Mouse (Mus musculus) spleen, embryonic (tissue): Measurements from ENCODE around the gene Gm765.

Experiments used
- CTCF ChIA-PET: fragments of 350-600 bp; sonication (Branson Sonifier 250); formaldehyde crosslinking; loops from one replicate; lab custom pipeline; 2022; lab: Charles Lee

The Gm765 gene

DNA sequence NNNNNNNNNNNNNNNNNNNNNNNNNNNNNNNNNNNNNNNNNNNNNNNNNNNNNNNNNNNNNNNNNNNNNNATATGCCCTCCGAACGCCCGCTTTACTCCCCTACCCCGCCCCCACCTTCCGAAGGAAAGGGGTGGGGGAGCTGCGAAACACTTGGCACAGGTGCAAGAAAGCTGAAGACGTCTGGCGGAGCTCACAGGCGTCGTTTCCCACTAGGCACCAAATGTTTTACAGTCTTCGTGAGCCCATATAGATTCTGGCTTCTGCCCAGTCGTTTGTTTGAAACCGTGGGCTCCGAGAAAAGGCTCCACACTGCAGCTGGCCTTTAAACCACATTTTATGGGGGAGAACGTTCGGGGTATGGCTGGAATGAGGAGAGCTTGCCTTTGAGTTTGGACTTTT lies 120.6 kb downstream of the Gm765 start:
- CTCF ChIA-PET, result no interaction called here

DNA sequence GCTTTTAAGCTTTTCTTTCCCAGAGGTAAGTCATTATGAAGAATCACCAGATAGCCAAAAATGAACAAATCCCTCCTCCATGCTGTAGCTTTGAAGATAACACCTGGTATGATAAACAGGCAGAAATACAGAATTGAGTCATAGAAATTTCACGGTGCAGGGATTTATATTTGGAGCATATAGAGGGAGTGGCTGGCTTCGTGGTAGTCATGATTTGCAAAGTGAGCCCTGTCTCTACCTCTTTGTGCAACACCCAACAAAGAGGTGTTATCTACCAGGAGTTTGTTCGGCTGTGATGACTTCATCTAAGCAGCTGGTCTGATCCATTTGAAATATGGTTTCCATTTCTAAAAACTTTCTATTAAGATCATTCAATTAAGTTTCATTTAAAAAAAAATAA lies 130.3 kb downstream of the Gm765 start:
- CTCF ChIA-PET, result no interaction called here

DNA sequence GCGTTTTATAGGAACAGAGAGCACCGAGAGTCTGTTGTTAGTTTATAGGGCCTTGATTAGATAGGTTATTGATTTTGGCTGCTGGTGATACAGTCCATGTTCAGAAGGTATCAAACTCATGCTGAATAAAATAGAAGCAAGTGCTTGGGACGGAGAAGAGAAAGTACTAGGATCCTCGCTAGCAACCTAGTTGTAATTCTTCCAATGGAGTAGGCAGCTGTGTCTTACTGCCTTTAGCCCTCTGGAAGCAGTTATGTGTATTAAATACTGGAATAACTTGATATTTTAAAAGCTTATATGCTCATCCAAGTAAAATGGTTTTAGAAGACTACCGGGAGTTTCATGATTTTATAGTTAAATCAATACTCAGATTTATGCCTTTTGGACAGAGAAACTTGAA lies 132.3 kb downstream of the Gm765 start:
- CTCF ChIA-PET, result no interaction called here

DNA sequence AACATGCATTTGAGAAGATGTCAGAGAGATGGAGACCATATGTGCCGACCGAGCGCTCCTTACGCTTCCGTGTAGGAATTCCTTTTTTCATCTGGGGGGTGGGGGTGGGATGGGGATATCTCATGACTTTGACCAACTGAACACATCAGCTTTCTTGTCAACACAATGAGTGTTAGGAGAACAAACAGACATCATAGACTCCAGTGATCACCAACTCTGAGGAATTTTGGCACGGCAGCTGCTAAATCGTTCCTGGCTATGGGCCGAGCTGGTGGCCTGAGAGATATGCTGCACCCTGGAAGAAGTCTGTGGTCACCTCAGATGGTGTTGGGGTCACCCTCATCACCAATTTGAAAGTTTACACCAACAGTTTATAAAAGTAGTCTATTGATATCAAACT lies 134.5 kb downstream of the Gm765 start:
- CTCF ChIA-PET, result no interaction called here

DNA sequence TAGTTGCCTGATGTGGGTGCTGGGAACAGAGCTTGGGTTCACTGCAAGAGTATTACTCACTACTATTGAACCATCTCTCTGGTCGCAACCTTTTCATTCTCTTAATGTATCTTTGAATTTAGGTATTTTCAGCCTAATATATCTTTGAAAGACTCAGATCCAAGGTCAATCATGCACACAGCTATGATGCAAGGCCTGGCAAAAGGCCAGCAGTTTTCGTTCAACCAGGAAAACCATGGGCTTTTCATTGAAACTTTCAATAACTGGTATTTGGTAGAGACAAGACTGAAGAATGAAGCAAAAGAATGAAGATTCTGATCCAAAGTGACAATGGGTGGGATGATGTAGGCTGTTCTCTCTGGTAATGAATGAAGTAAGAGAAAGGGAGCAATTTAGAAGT lies 143.8 kb downstream of the Gm765 start:
- CTCF ChIA-PET, result no interaction called here

DNA sequence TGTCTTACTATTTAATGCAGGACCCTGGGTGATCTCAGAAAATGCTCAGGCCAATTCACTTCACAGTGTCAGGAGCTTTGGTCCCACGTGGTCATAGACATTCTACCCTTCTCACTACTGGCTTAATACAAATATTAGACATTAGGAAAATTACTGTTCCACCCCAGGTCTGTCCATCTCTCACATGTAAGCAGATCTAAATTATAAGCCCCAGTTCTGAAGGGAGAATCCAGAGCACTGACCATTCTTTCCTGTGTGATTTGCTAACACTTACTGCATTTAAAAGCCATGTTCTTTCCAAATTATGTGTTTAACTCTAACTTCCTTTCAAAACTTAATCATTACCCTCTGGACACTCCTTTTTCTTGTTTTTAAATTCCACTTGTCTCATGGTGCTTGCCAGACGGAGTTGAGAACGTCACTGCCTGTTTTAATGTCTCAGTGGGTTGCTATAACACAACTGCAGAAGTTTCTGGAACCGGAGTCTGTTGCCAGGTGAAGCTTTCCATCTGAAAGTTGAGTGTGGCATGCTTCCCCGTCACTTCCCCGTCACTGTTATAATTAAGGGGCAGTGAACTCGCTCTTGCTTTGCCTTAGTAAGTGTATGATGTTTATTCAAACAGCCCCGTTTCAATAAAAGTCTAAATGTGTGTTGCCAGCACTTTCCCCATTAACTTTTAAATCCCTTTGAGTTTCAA lies 151.7 kb downstream of the Gm765 start:
- CTCF ChIA-PET, result no interaction called here
